Mouse (Mus musculus) forebrain, embryonic 13.5 days (tissue): Measurements from ENCODE around the gene Rflnb. TPM values are rescaled to one million over a fixed set of nuclear protein-coding genes. Genes with fewer than 3 reads are reported as not detected.
A peak's percentile ranks its signal among the peaks of the same experiment; 100 is the strongest.
"Not testable (repeated sequence)": the region's sequence is repeated elsewhere in the genome, so short reads cannot be mapped to it uniquely, and the experiment has no call there.

Experiments
- ATAC-seq: fragments of 200-750 bp; cut with Nextera tagmentation; 2 replicates; pipeline ENCODE4 v1.8.0; 2017
- H3K27ac ChIP-seq: fragments of 300-500 bp; sonication (generic); 2 replicates; pipeline ENCODE4 v1.5.1; 2015; ENCODE audit warnings: inconsistent platforms, mild to moderate bottlenecking, moderate library complexity
- H3K27me3 ChIP-seq: fragments of 300-500 bp; sonication (generic); 2 replicates; pipeline ENCODE4 v1.6.1; 2015; ENCODE audit warnings: mild to moderate bottlenecking, inconsistent platforms
- H3K36me3 ChIP-seq: fragments of 300-500 bp; sonication (generic); 2 replicates; pipeline ENCODE4 v1.6.1; 2015; ENCODE audit warnings: mild to moderate bottlenecking, inconsistent platforms; ENCODE audit not compliant: poor library complexity, severe bottlenecking
- H3K4me1 ChIP-seq: fragments of 300-500 bp; sonication (generic); 2 replicates; pipeline ENCODE4 v1.6.1; 2015; ENCODE audit warnings: inconsistent platforms
- H3K4me2 ChIP-seq: fragments of 300-500 bp; sonication (generic); 2 replicates; pipeline ENCODE4 v1.6.1; 2015; ENCODE audit warnings: inconsistent platforms, mild to moderate bottlenecking, moderate library complexity
- H3K4me3 ChIP-seq: fragments of 300-500 bp; sonication (generic); 2 replicates; pipeline ENCODE4 v1.5.1; 2015; ENCODE audit warnings: mild to moderate bottlenecking, inconsistent platforms
- H3K9ac ChIP-seq: fragments of 300-500 bp; sonication (generic); 2 replicates; pipeline ENCODE4 v1.6.1; 2015; ENCODE audit warnings: mild to moderate bottlenecking, inconsistent platforms
- H3K9me3 ChIP-seq: fragments of 300-500 bp; sonication (generic); replicated peaks from 2 replicates; pipeline ENCODE4 v1.6.1; 2016; ENCODE audit warnings: inconsistent platforms
- WGBS: fragments of 180-500 bp; shearing (Covaris S2); methylation state at CpG from one replicate; pipeline ENCODE4 v1.1.7; 2015; 5-methylcytosine and 5-hydroxymethylcytosine counted together
- polyA plus RNA-seq: library from polyadenylated mRNA; unstranded; fragments of >200 nt; fragmentation: Nextera tagmentation; extraction: Ambion mirVana; gene quantifications from 2 replicates; pipeline ENCODE4 v1.2.1, GENCODE M21; 2015

The Rflnb gene
- polyA plus RNA-seq, 1 experiment from 2014 or later: 4.9 TPM

- not testable (repeated sequence) for H3K4me1 ChIP-seq, H3K27ac ChIP-seq, H3K9me3 ChIP-seq, H3K4me2 ChIP-seq, ATAC-seq, H3K9ac ChIP-seq, H3K36me3 ChIP-seq, H3K4me3 ChIP-seq
- WGBS: 91% methylated on average over 7 of the region's 7 CpGs
- H3K27me3 ChIP-seq: peaks cover 14% of the 10 kb centered on the region
Measured at GRCm38 (mm10) chr11:76004276-76004675, 23.3 kb downstream of the Rflnb start.

GRCm38 (mm10) chr11:76001237-76001878 lies 26.2 kb downstream of the Rflnb start:
- no peak for ATAC-seq
- Histone ChIP-seq H3K4me3 (no peak overlapping the region), H3K9me3 (no peaks in the 10 kb centered on the region), H3K27ac (no peak overlapping the region), H3K4me1 (peaks cover 9% of the 10 kb centered on the region), H3K36me3 (no peaks in the 10 kb centered on the region), H3K9ac (no peak overlapping the region), H3K4me2 (no peak overlapping the region), H3K27me3 (peaks cover 14% of the 10 kb centered on the region)
- 69% methylated on average over 3 of the region's 3 CpGs for WGBS

DNA sequence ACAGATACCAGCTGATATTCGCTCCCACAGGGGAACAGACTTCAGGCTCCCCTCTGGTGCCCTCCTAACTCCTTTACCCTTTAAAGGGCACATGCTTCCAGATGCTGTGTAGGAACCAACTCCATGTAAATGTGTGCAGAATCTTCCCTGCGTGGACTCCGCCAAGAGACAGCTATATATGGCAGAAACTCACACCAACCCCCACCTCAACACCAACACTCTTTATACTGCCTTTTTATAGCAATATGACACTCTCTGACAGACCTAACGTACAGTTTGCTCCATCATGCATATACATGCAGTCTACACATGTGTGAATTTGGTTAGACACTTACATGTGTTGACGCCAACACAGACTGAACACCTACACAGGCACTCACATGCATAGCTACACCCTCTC lies 26.9 kb downstream of the Rflnb start:
- H3K4me1 ChIP-seq: peaks cover 9% of the 10 kb centered on the region
- H3K9ac ChIP-seq: no peak overlapping the region
- ATAC-seq: no peak
- H3K27ac ChIP-seq: no peak overlapping the region
- no peak overlapping the region for H3K4me2 ChIP-seq
- H3K9me3 ChIP-seq: no peaks in the 10 kb centered on the region
- 85% methylated on average over 5 of the region's 5 CpGs for WGBS
- H3K36me3 ChIP-seq: no peaks in the 10 kb centered on the region
- H3K27me3 ChIP-seq: peaks cover 14% of the 10 kb centered on the region
- no peak overlapping the region for H3K4me3 ChIP-seq

- peak; percentile 82 for ATAC-seq
- H3K9ac ChIP-seq: peak within 1 kb of the TSS; percentile 59
- no peak within 1 kb of the TSS for H3K27ac ChIP-seq
- peak within 1 kb of the TSS; percentile 90 for H3K4me2 ChIP-seq
- peaks cover 9% of the 10 kb centered on the region for H3K4me1 ChIP-seq
- H3K9me3 ChIP-seq: no peaks in the 10 kb centered on the region
- H3K27me3 ChIP-seq: peaks cover 14% of the 10 kb centered on the region
- 13% methylated on average over 35 of the region's 36 CpGs for WGBS
- H3K36me3 ChIP-seq: no peaks in the 10 kb centered on the region
- peak within 1 kb of the TSS; percentile 55 for H3K4me3 ChIP-seq
Measured at GRCm38 (mm10) chr11:75999440-76000155, 28.0 kb downstream of the Rflnb start, which contains the start of gene 1700016K19Rik. 1700016K19Rik (plus strand) TSS chr11:75999912.

- no peak for ATAC-seq
Measured at GRCm38 (mm10) chr11:75994357-75994756, 33.2 kb downstream of the Rflnb start.

GRCm38 (mm10) chr11:75992481-75992880 lies 35.1 kb downstream of the Rflnb start:
- WGBS: 92% methylated on average over 8 of the region's 8 CpGs
- Histone ChIP-seq H3K27me3 (no peaks in the 10 kb centered on the region), H3K9ac (no peak overlapping the region), H3K27ac (no peak overlapping the region), H3K4me1 (0 out of 2 replicates have a peak, but pooled peaks cover 3% of the 10 kb centered on the region), H3K9me3 (no peaks in the 10 kb centered on the region), H3K4me2 (no peak overlapping the region), H3K4me3 (no peak overlapping the region), H3K36me3 (no peaks in the 10 kb centered on the region)
- no peak for ATAC-seq

More at GRCm38 (mm10) chr11:75994357-75994756, 33.2 kb downstream of the Rflnb start:
- Histone ChIP-seq H3K27ac (no peak overlapping the region), H3K9ac (no peak overlapping the region), H3K4me3 (no peak overlapping the region), H3K27me3 (no peaks in the 10 kb centered on the region), H3K36me3 (no peaks in the 10 kb centered on the region), H3K4me1 (0 out of 2 replicates have a peak, but pooled peaks cover 3% of the 10 kb centered on the region), H3K9me3 (no peaks in the 10 kb centered on the region), H3K4me2 (no peak overlapping the region)
- 59% methylated on average over 9 of the region's 9 CpGs for WGBS

DNA sequence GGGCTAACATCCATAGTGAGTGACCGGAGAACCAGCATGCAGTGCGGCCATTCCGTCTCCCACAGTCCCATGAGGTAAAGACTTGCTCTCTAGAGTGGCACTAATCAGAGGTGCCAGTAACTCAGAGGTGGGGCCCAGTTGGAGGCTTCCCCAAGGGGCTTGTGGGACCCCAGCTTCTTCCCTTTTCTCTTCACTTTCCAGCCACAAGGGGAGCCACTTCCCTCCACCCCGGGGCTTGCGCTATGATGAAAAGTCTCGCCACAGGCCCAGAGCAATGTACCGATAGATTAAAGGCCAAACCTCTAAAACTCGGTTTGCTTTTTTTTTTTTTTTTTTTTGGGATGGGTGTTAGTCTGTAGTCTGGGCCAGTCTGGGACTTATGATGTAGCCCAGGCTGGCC lies 35.7 kb downstream of the Rflnb start:
- WGBS: 90% methylated on average over 8 of the region's 8 CpGs
- Histone ChIP-seq H3K4me2 (no peak overlapping the region), H3K36me3 (no peaks in the 10 kb centered on the region), H3K27ac (no peak overlapping the region), H3K4me3 (no peak overlapping the region), H3K9ac (no peak overlapping the region), H3K27me3 (no peaks in the 10 kb centered on the region), H3K4me1 (0 out of 2 replicates have a peak, but pooled peaks cover 3% of the 10 kb centered on the region), H3K9me3 (no peaks in the 10 kb centered on the region)
- ATAC-seq: no peak

GRCm38 (mm10) chr11:75990965-75991835 lies 36.4 kb downstream of the Rflnb start:
- H3K9ac ChIP-seq: no peak overlapping the region
- ATAC-seq: no peak
- H3K9me3 ChIP-seq: no peaks in the 10 kb centered on the region
- no peak overlapping the region for H3K4me2 ChIP-seq
- no peaks in the 10 kb centered on the region for H3K27me3 ChIP-seq
- 80% methylated on average over 15 of the region's 15 CpGs for WGBS
- no peaks in the 10 kb centered on the region for H3K36me3 ChIP-seq
- H3K4me3 ChIP-seq: no peak overlapping the region
- H3K27ac ChIP-seq: no peak overlapping the region
- H3K4me1 ChIP-seq: 0 out of 2 replicates have a peak, but pooled peaks cover 3% of the 10 kb centered on the region

GRCm38 (mm10) chr11:75985948-75986347 lies 41.6 kb downstream of the Rflnb start:
- H3K4me2 ChIP-seq: no peak overlapping the region

GRCm38 (mm10) chr11:75984581-75984980 lies 43.0 kb downstream of the Rflnb start:
- no peaks in the 10 kb centered on the region for H3K4me1 ChIP-seq
- no peak overlapping the region for H3K4me3 ChIP-seq
- H3K27me3 ChIP-seq: 0 out of 2 replicates have a peak, but pooled peaks cover 2% of the 10 kb centered on the region
- no peaks in the 10 kb centered on the region; the same call in 1 of the 2 replicates for H3K9me3 ChIP-seq
- no peak overlapping the region for H3K4me2 ChIP-seq
- H3K9ac ChIP-seq: no peak overlapping the region
- no peak for ATAC-seq
- no peaks in the 10 kb centered on the region for H3K36me3 ChIP-seq
- WGBS: 81% methylated on average over 1 of the region's 1 CpGs
- H3K27ac ChIP-seq: no peak overlapping the region

More at GRCm38 (mm10) chr11:75985948-75986347, 41.6 kb downstream of the Rflnb start:
- 74% methylated on average over 7 of the region's 7 CpGs for WGBS
- no peaks in the 10 kb centered on the region; the same call in 1 of the 2 replicates for H3K9me3 ChIP-seq
- H3K27ac ChIP-seq: no peak overlapping the region
- no peak overlapping the region for H3K4me3 ChIP-seq
- H3K36me3 ChIP-seq: no peaks in the 10 kb centered on the region
- no peak overlapping the region for H3K9ac ChIP-seq
- H3K27me3 ChIP-seq: no peaks in the 10 kb centered on the region
- ATAC-seq: no peak
- no peaks in the 10 kb centered on the region for H3K4me1 ChIP-seq

DNA sequence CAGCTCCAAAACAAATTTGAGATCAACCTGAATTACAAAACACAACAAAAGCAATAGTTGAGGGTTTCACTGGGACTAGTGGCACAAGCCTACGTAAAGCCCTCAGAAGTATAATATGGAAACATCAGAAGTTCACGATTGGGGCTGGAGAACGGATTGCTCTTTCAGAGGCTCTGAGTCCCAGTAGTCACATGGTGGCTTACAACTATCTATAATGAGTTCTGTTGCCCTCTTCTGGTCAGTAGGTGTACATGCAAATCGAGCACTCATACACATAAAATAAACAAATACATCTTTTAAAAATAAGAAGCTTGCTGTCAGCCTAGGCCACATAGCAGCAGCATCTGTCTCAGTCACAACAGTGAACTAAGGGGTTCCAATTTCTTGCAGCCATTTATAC lies 44.4 kb downstream of the Rflnb start:
- Histone ChIP-seq H3K9ac (no peak overlapping the region), H3K4me1 (no peaks in the 10 kb centered on the region), H3K4me3 (no peak overlapping the region), H3K36me3 (no peaks in the 10 kb centered on the region), H3K4me2 (no peak overlapping the region), H3K27ac (no peak overlapping the region), H3K9me3 (no peaks in the 10 kb centered on the region; the same call in 1 of the 2 replicates), H3K27me3 (0 out of 2 replicates have a peak, but pooled peaks cover 2% of the 10 kb centered on the region)
- no peak for ATAC-seq
- 74% methylated on average over 4 of the region's 4 CpGs for WGBS
